Mouse (Mus musculus) CD4-positive, CD25-positive, alpha-beta regulatory T cell, adult 4 months (primary cell): Measurements from ENCODE around the gene Akr1b3. TPM values are rescaled to one million over a fixed set of nuclear protein-coding genes. Genes with fewer than 3 reads are reported as not detected.

Experiments
- polyA plus RNA-seq, 2 experiments: library from polyadenylated mRNA; unstranded; fragments of 100-300 nt; shearing (Covaris generic); gene quantifications; one replicate each; pipeline ENCODE4 v1.2.1; 2017

The Akr1b3 gene
- polyA plus RNA-seq, 2 experiments from 2014 or later, result 382 to 479 TPM

Other genes starting within 250 kb of the Akr1b3 start
- 10 to 100 TPM; 29.9 to 45.3 TPM for gene Slc35b4, start 140.4 kb downstream of the Akr1b3 start, polyA plus RNA-seq
- not detected for gene Akr1b8, start 36.6 kb upstream of the Akr1b3 start, polyA plus RNA-seq
- gene Akr1b10, start 66.7 kb upstream of the Akr1b3 start, polyA plus RNA-seq, result 10 to 100 TPM; 56.4 to 60.5 TPM
- under 1 TPM in 1 of 2 experiments, not detected in 1; 0.49 TPM for gene Akr1b7, start 94.9 kb upstream of the Akr1b3 start, polyA plus RNA-seq
- 10 to 100 TPM; 21.5 to 31.7 TPM for gene Bpgm, start 158.7 kb upstream of the Akr1b3 start, polyA plus RNA-seq